Mouse (Mus musculus) MEL (cell line): ENCODE results near the gene Col26a1.

Experiments used
- CTCF ChIP-seq, 3 experiments: IDR thresholded peaks in 2 of 3; conservative IDR thresholded peaks in 1 of 3; 2 replicates each; pipeline ENCODE4 v1.5.1; 2011 to 2012; ENCODE audit warnings: low read length in 3 of 3, low read depth in 2 of 3, mild to moderate bottlenecking in 2 of 3, improper control_type of control experiment in 1 of 3, inconsistent platforms in 1 of 3, mixed read lengths in 1 of 3, moderate library complexity in 1 of 3; ENCODE audit not compliant: control insufficient read depth in 1 of 3, insufficient read depth in 1 of 3, poor library complexity in 1 of 3, severe bottlenecking in 1 of 3
- ETS1 ChIP-seq: IDR thresholded peaks from 2 replicates; pipeline ENCODE4 v1.6.1; 2012; ENCODE audit warnings: low read depth, mild to moderate bottlenecking, inconsistent platforms, low read length, improper control_type of control experiment, moderate library complexity
- GATA1 ChIP-seq: IDR thresholded peaks from 2 replicates; pipeline ENCODE4 v1.6.1; 2011; ENCODE audit warnings: low read depth, low read length, improper control_type of control experiment
- POLR2A ChIP-seq, 2 experiments: IDR thresholded peaks; 2 replicates each; pipeline ENCODE4 v1.6.1; 2011 to 2012; ENCODE audit warnings: low read length in 2 of 2, mild to moderate bottlenecking in 2 of 2, control low read depth in 1 of 2, improper control_type of control experiment in 1 of 2, low read depth in 1 of 2, moderate library complexity in 1 of 2; ENCODE audit not compliant: control insufficient read depth in 1 of 2, insufficient read depth in 1 of 2, poor library complexity in 1 of 2
- SIN3A ChIP-seq: IDR thresholded peaks from 2 replicates; pipeline ENCODE4 v1.6.1; 2012; ENCODE audit warnings: low read length, improper control_type of control experiment, inconsistent platforms
- TAL1 ChIP-seq: IDR thresholded peaks from 2 replicates; pipeline ENCODE4 v1.6.1; 2012; ENCODE audit warnings: mild to moderate bottlenecking, inconsistent platforms, low read length, moderate library complexity, mixed read lengths
- TBP ChIP-seq: IDR thresholded peaks from 2 replicates; pipeline ENCODE4 v1.8.0; 2011; ENCODE audit warnings: low read depth, low read length, improper control_type of control experiment

- TF ChIP-seq POLR2A (IDR thresholded peaks at IDR 0.05; ENCODE audit: control insufficient read depth in 1 of 2, insufficient read depth in 1 of 2, low read depth in 1 of 2, low read length in 2 of 2, poor library complexity in 1 of 2) (no peak), CTCF (IDR thresholded peaks at IDR 0.05 in 2 of 3, conservative IDR thresholded peaks at IDR 0.05 in 1 of 3; ENCODE audit: control insufficient read depth in 1 of 3, insufficient read depth in 1 of 3, low read depth in 2 of 3, low read length in 3 of 3, poor library complexity in 1 of 3, severe bottlenecking in 1 of 3) (no peak; a peak in 1 of 6 replicates), TAL1 (no peak), SIN3A (no peak), GATA1 (no peak), TBP (no peak), ETS1 (no peak)
These were observed 62.1 kb downstream of the Col26a1 start for GRCm38 (mm10) chr5:136820911-136821310.
